Mouse (Mus musculus): ENCODE measurements around the gene Gm21970. TPM values are rescaled to one million over a fixed set of nuclear protein-coding genes. Genes with fewer than 3 reads are reported as not detected.

Gene Gm21970
- polyA plus RNA-seq, 1 experiment: not detected

GRCm38 (mm10) chr16:91398944-91399343 is 7.4 kb downstream of the Gm21970 start:
- no peaks in the 10 kb centered on the region for H3K27me3 ChIP-seq (ENCODE audit: control insufficient read depth, insufficient read depth, low read length, poor library complexity, severe bottlenecking)
- no peaks in the 10 kb centered on the region for H3K4me1 ChIP-seq (ENCODE audit: control insufficient read depth, insufficient read depth, low read length)
- no peak overlapping the region for H3K4me3 ChIP-seq (ENCODE audit: low read depth, low read length)
- no peaks in the 10 kb centered on the region for H3K9me3 ChIP-seq (replicated peaks; ENCODE audit: control insufficient read depth, insufficient read depth, low read length, poor library complexity, severe bottlenecking)
- TF ChIP-seq EP300 (IDR thresholded peaks at IDR 0.05; ENCODE audit: insufficient read depth, low read depth, low read length) (no peak), CTCF (IDR thresholded peaks at IDR 0.05; ENCODE audit: low read depth, low read length) (no peak), POLR2A (IDR thresholded peaks at IDR 0.05; ENCODE audit: insufficient read depth, low read length) (no peak)
- no peak overlapping the region for H3K9ac ChIP-seq (ENCODE audit: low read depth, poor library complexity, severe bottlenecking)
- no peaks in the 10 kb centered on the region for H3K36me3 ChIP-seq (ENCODE audit: control insufficient read depth, insufficient read depth, low read length, poor library complexity, severe bottlenecking)
- no peak overlapping the region for H3K27ac ChIP-seq (ENCODE audit: insufficient read depth, low read length)

GRCm38 (mm10) chr16:91401569-91402165 is 10.1 kb downstream of the Gm21970 start:
- TF ChIP-seq POLR2A (IDR thresholded peaks at IDR 0.05; ENCODE audit: insufficient read depth, low read length) (no peak), CTCF (IDR thresholded peaks at IDR 0.05; ENCODE audit: low read depth, low read length) (no peak), EP300 (IDR thresholded peaks at IDR 0.05; ENCODE audit: insufficient read depth, low read depth, low read length) (no peak)
- H3K36me3 ChIP-seq (ENCODE audit: control insufficient read depth, insufficient read depth, low read length, poor library complexity, severe bottlenecking): no peaks in the 10 kb centered on the region
- H3K4me1 ChIP-seq (ENCODE audit: control insufficient read depth, insufficient read depth, low read length): no peaks in the 10 kb centered on the region
- H3K27me3 ChIP-seq (ENCODE audit: control insufficient read depth, insufficient read depth, low read length, poor library complexity, severe bottlenecking): no peaks in the 10 kb centered on the region
- no peak overlapping the region for H3K9ac ChIP-seq (ENCODE audit: low read depth, poor library complexity, severe bottlenecking)
- H3K9me3 ChIP-seq (replicated peaks; ENCODE audit: control insufficient read depth, insufficient read depth, low read length, poor library complexity, severe bottlenecking): no peaks in the 10 kb centered on the region
- no peak overlapping the region for H3K4me3 ChIP-seq (ENCODE audit: low read depth, low read length)
- H3K27ac ChIP-seq (ENCODE audit: insufficient read depth, low read length): no peak overlapping the region

GRCm38 (mm10) chr16:91403784-91404183 is 12.3 kb downstream of the Gm21970 start:
- Histone ChIP-seq H3K9ac (ENCODE audit: low read depth, poor library complexity, severe bottlenecking) (no peak overlapping the region), H3K36me3 (ENCODE audit: control insufficient read depth, insufficient read depth, low read length, poor library complexity, severe bottlenecking) (no peaks in the 10 kb centered on the region), H3K4me1 (ENCODE audit: control insufficient read depth, insufficient read depth, low read length) (no peaks in the 10 kb centered on the region), H3K27me3 (ENCODE audit: control insufficient read depth, insufficient read depth, low read length, poor library complexity, severe bottlenecking) (no peaks in the 10 kb centered on the region), H3K27ac (ENCODE audit: insufficient read depth, low read length) (no peak overlapping the region), H3K9me3 (replicated peaks; ENCODE audit: control insufficient read depth, insufficient read depth, low read length, poor library complexity, severe bottlenecking) (no peaks in the 10 kb centered on the region), H3K4me3 (ENCODE audit: low read depth, low read length) (no peak overlapping the region)
- TF ChIP-seq CTCF (IDR thresholded peaks at IDR 0.05; ENCODE audit: low read depth, low read length) (no peak), POLR2A (IDR thresholded peaks at IDR 0.05; ENCODE audit: insufficient read depth, low read length) (no peak), EP300 (IDR thresholded peaks at IDR 0.05; ENCODE audit: insufficient read depth, low read depth, low read length) (no peak)

GRCm38 (mm10) chr16:91404187-91404586 is 12.7 kb downstream of the Gm21970 start:
- Histone ChIP-seq H3K4me3 (ENCODE audit: low read depth, low read length) (no peak overlapping the region), H3K9ac (ENCODE audit: low read depth, poor library complexity, severe bottlenecking) (no peak overlapping the region), H3K9me3 (replicated peaks; ENCODE audit: control insufficient read depth, insufficient read depth, low read length, poor library complexity, severe bottlenecking) (no peaks in the 10 kb centered on the region), H3K27ac (ENCODE audit: insufficient read depth, low read length) (no peak overlapping the region), H3K36me3 (ENCODE audit: control insufficient read depth, insufficient read depth, low read length, poor library complexity, severe bottlenecking) (no peaks in the 10 kb centered on the region), H3K4me1 (ENCODE audit: control insufficient read depth, insufficient read depth, low read length) (no peaks in the 10 kb centered on the region), H3K27me3 (ENCODE audit: control insufficient read depth, insufficient read depth, low read length, poor library complexity, severe bottlenecking) (no peaks in the 10 kb centered on the region)
- TF ChIP-seq EP300 (IDR thresholded peaks at IDR 0.05; ENCODE audit: insufficient read depth, low read depth, low read length) (no peak), POLR2A (IDR thresholded peaks at IDR 0.05; ENCODE audit: insufficient read depth, low read length) (no peak), CTCF (IDR thresholded peaks at IDR 0.05; ENCODE audit: low read depth, low read length) (no peak)

- Histone ChIP-seq H3K9ac (ENCODE audit: low read depth, poor library complexity, severe bottlenecking) (no peak overlapping the region), H3K9me3 (replicated peaks; ENCODE audit: control insufficient read depth, insufficient read depth, low read length, poor library complexity, severe bottlenecking) (no peaks in the 10 kb centered on the region)
- TF ChIP-seq CTCF (IDR thresholded peaks at IDR 0.05; ENCODE audit: low read depth, low read length): no peak
These were observed 13.5 kb downstream of the Gm21970 start for GRCm38 (mm10) chr16:91404828-91405577.

More at GRCm38 (mm10) chr16:91404828-91405577, 13.5 kb downstream of the Gm21970 start:
- H3K36me3 ChIP-seq (ENCODE audit: control insufficient read depth, insufficient read depth, low read length, poor library complexity, severe bottlenecking): no peaks in the 10 kb centered on the region
- H3K4me1 ChIP-seq (ENCODE audit: control insufficient read depth, insufficient read depth, low read length): no peaks in the 10 kb centered on the region
- no peaks in the 10 kb centered on the region for H3K27me3 ChIP-seq (ENCODE audit: control insufficient read depth, insufficient read depth, low read length, poor library complexity, severe bottlenecking)
- no peak overlapping the region for H3K4me3 ChIP-seq (ENCODE audit: low read depth, low read length)
- H3K27ac ChIP-seq (ENCODE audit: insufficient read depth, low read length): no peak overlapping the region

All from ES-Bruce4 (cell line).